Mouse (Mus musculus): ENCODE measurements around the gene D17H6S53E. TPM values are rescaled to one million over a fixed set of nuclear protein-coding genes. Genes with fewer than 3 reads are reported as not detected.
"Not testable (repeated sequence)": the region's sequence is repeated elsewhere in the genome, so short reads cannot be mapped to it uniquely, and the experiment has no call there.

Gene D17H6S53E
- polyA plus RNA-seq, 1 experiment from 2014 or later: 10.1 TPM

GRCm38 (mm10) chr17:35106522-35106921 is 19.7 kb upstream of the D17H6S53E start:
- no peaks in the 10 kb centered on the region for H3K27me3 ChIP-seq (ENCODE audit: control insufficient read depth, insufficient read depth, low read length)
- no peak overlapping the region for H3K4me2 ChIP-seq (ENCODE audit: low read depth, low read length)
- H3K9ac ChIP-seq (ENCODE audit: low read length): no peak overlapping the region

GRCm38 (mm10) chr17:35108097-35108496 is 18.1 kb upstream of the D17H6S53E start, which contains the start of gene Ly6g5c:
TSS of gene Ly6g5c (plus strand) at chr17:35108279.
- Histone ChIP-seq H3K4me3 (ENCODE audit: low read length) (no peak within 1 kb of the TSS), H3K27ac (ENCODE audit: low read length) (no peak within 1 kb of the TSS), H3K4me2 (ENCODE audit: low read depth, low read length) (no peak within 1 kb of the TSS), H3K9me3 (replicated peaks; ENCODE audit: control insufficient read depth, low read length) (no peaks in the 10 kb centered on the region), H3K9ac (ENCODE audit: low read length) (no peak within 1 kb of the TSS), H3K4me1 (ENCODE audit: control insufficient read depth, insufficient read depth, low read length) (peaks cover 3% of the 10 kb centered on the region; the same call in 1 of the 2 replicates), H3K36me3 (ENCODE audit: control insufficient read depth, insufficient read depth) (no peaks in the 10 kb centered on the region), H3K27me3 (ENCODE audit: control insufficient read depth, insufficient read depth, low read length) (no peaks in the 10 kb centered on the region)
- no peak for ATAC-seq (replicated peaks; ENCODE audit: extremely low read depth, insufficient read depth, low FRiP score)
- WGBS: 77% methylated on average over 6 of the region's 6 CpGs

More at GRCm38 (mm10) chr17:35106522-35106921, 19.7 kb upstream of the D17H6S53E start:
- ATAC-seq (replicated peaks; ENCODE audit: extremely low read depth, insufficient read depth, low FRiP score): no peak
- H3K27ac ChIP-seq (ENCODE audit: low read length): no peak overlapping the region
- H3K4me3 ChIP-seq (ENCODE audit: low read length): no peak overlapping the region
- peaks cover 6% of the 10 kb centered on the region for H3K36me3 ChIP-seq (ENCODE audit: control insufficient read depth, insufficient read depth)
- H3K9me3 ChIP-seq (replicated peaks; ENCODE audit: control insufficient read depth, low read length): no peaks in the 10 kb centered on the region
- H3K4me1 ChIP-seq (ENCODE audit: control insufficient read depth, insufficient read depth, low read length): peaks cover 6% of the 10 kb centered on the region; the same call in 1 of the 2 replicates
- 64% methylated on average over 3 of the region's 3 CpGs for WGBS

GRCm38 (mm10) chr17:35111774-35112173 is 14.4 kb upstream of the D17H6S53E start:
- H3K9me3 ChIP-seq (replicated peaks; ENCODE audit: control insufficient read depth, low read length): no peaks in the 10 kb centered on the region
- peaks cover 11% of the 10 kb centered on the region for H3K36me3 ChIP-seq (ENCODE audit: control insufficient read depth, insufficient read depth)
- H3K4me2 ChIP-seq (ENCODE audit: low read depth, low read length): peak overlapping the region; percentile 22
- WGBS: 68% methylated on average over 9 of the region's 9 CpGs
- peak; percentile 24; the same call in 1 of the 2 replicates for ATAC-seq (replicated peaks; ENCODE audit: extremely low read depth, insufficient read depth, low FRiP score)
- no peak overlapping the region for H3K4me3 ChIP-seq (ENCODE audit: low read length)
- H3K27me3 ChIP-seq (ENCODE audit: control insufficient read depth, insufficient read depth, low read length): no peaks in the 10 kb centered on the region
- H3K27ac ChIP-seq (ENCODE audit: low read length): peak overlapping the region; percentile 48; the same call in 1 of the 2 replicates
- no peak overlapping the region for H3K9ac ChIP-seq (ENCODE audit: low read length)
- H3K4me1 ChIP-seq (ENCODE audit: control insufficient read depth, insufficient read depth, low read length): no peaks in the 10 kb centered on the region

GRCm38 (mm10) chr17:35115046-35116019 is 10.8 kb upstream of the D17H6S53E start, which contains the start of gene Ly6g5b:
TSS of gene Ly6g5b (minus strand) at chr17:35115428.
- peaks cover 8% of the 10 kb centered on the region for H3K4me1 ChIP-seq (ENCODE audit: control insufficient read depth, insufficient read depth, low read length)
- H3K36me3 ChIP-seq (ENCODE audit: control insufficient read depth, insufficient read depth): peaks cover 33% of the 10 kb centered on the region
- H3K9ac ChIP-seq (ENCODE audit: low read length): no peak within 1 kb of the TSS
- H3K4me2 ChIP-seq (ENCODE audit: low read depth, low read length): no peak within 1 kb of the TSS
- WGBS: 85% methylated on average over 8 of the region's 8 CpGs
- H3K4me3 ChIP-seq (ENCODE audit: low read length): no peak within 1 kb of the TSS
- ATAC-seq (replicated peaks; ENCODE audit: extremely low read depth, insufficient read depth, low FRiP score): no peak
- no peaks in the 10 kb centered on the region for H3K9me3 ChIP-seq (replicated peaks; ENCODE audit: control insufficient read depth, low read length)
- H3K27ac ChIP-seq (ENCODE audit: low read length): no peak within 1 kb of the TSS
- H3K27me3 ChIP-seq (ENCODE audit: control insufficient read depth, insufficient read depth, low read length): no peaks in the 10 kb centered on the region

- H3K4me3 ChIP-seq (ENCODE audit: low read length): peak overlapping the region; percentile 78
- H3K36me3 ChIP-seq (ENCODE audit: control insufficient read depth, insufficient read depth): peaks cover 31% of the 10 kb centered on the region
- 0 out of 2 replicates have a peak, but pooled peaks have one; percentile 4 for ATAC-seq (replicated peaks; ENCODE audit: extremely low read depth, insufficient read depth, low FRiP score)
- H3K4me1 ChIP-seq (ENCODE audit: control insufficient read depth, insufficient read depth, low read length): peaks cover 18% of the 10 kb centered on the region
- no peaks in the 10 kb centered on the region for H3K9me3 ChIP-seq (replicated peaks; ENCODE audit: control insufficient read depth, low read length)
- H3K27me3 ChIP-seq (ENCODE audit: control insufficient read depth, insufficient read depth, low read length): no peaks in the 10 kb centered on the region
- peak overlapping the region; percentile 88 for H3K4me2 ChIP-seq (ENCODE audit: low read depth, low read length)
- H3K9ac ChIP-seq (ENCODE audit: low read length): peak overlapping the region; percentile 78
- peak overlapping the region; percentile 72 for H3K27ac ChIP-seq (ENCODE audit: low read length)
- under 1% methylated on average over 33 of the region's 33 CpGs for WGBS
Observed at GRCm38 (mm10) chr17:35120745-35121142, 5.4 kb upstream of the D17H6S53E start.

- H3K4me1 ChIP-seq (ENCODE audit: control insufficient read depth, insufficient read depth, low read length): peaks cover 19% of the 10 kb centered on the region
- WGBS: under 1% methylated on average over 50 of the region's 50 CpGs
- no peaks in the 10 kb centered on the region for H3K27me3 ChIP-seq (ENCODE audit: control insufficient read depth, insufficient read depth, low read length)
Observed at GRCm38 (mm10) chr17:35121143-35121799, 4.9 kb upstream of the D17H6S53E start, which contains the start of gene Gpank1. TSS of gene Gpank1 (plus strand) at chr17:35121455.

GRCm38 (mm10) chr17:35121871-35122303 is 4.3 kb upstream of the D17H6S53E start, which contains the start of gene Csnk2b:
TSS of gene Csnk2b (minus strand) at chr17:35122053.
- Histone ChIP-seq H3K4me1 (ENCODE audit: control insufficient read depth, insufficient read depth, low read length) (peaks cover 20% of the 10 kb centered on the region), H3K9ac (ENCODE audit: low read length) (peak within 1 kb of the TSS; percentile 88), H3K36me3 (ENCODE audit: control insufficient read depth, insufficient read depth) (peaks cover 22% of the 10 kb centered on the region), H3K27ac (ENCODE audit: low read length) (peak within 1 kb of the TSS; percentile 92), H3K27me3 (ENCODE audit: control insufficient read depth, insufficient read depth, low read length) (no peaks in the 10 kb centered on the region), H3K9me3 (replicated peaks; ENCODE audit: control insufficient read depth, low read length) (no peaks in the 10 kb centered on the region), H3K4me3 (ENCODE audit: low read length) (peak within 1 kb of the TSS; percentile 78), H3K4me2 (ENCODE audit: low read depth, low read length) (peak within 1 kb of the TSS; percentile 88)
- no peak; the same call in 1 of the 2 replicates for ATAC-seq (replicated peaks; ENCODE audit: extremely low read depth, insufficient read depth, low FRiP score)
- WGBS: 0% methylated on average over 19 of the region's 19 CpGs

More at GRCm38 (mm10) chr17:35121143-35121799, 4.9 kb upstream of the D17H6S53E start, which contains the start of gene Gpank1:
- Histone ChIP-seq H3K9me3 (replicated peaks; ENCODE audit: control insufficient read depth, low read length) (no peaks in the 10 kb centered on the region), H3K36me3 (ENCODE audit: control insufficient read depth, insufficient read depth) (peaks cover 26% of the 10 kb centered on the region), H3K4me2 (ENCODE audit: low read depth, low read length) (peak within 1 kb of the TSS; percentile 88), H3K27ac (ENCODE audit: low read length) (peak within 1 kb of the TSS; percentile 92), H3K4me3 (ENCODE audit: low read length) (peak within 1 kb of the TSS; percentile 78), H3K9ac (ENCODE audit: low read length) (peak within 1 kb of the TSS; percentile 88)
- peak; percentile 96 for ATAC-seq (replicated peaks; ENCODE audit: extremely low read depth, insufficient read depth, low FRiP score)

- H3K9me3 ChIP-seq (replicated peaks; ENCODE audit: control insufficient read depth, low read length); H3K27ac ChIP-seq (ENCODE audit: low read length); H3K4me3 ChIP-seq (ENCODE audit: low read length); ATAC-seq (replicated peaks; ENCODE audit: extremely low read depth, insufficient read depth, low FRiP score); H3K9ac ChIP-seq (ENCODE audit: low read length); H3K27me3 ChIP-seq (ENCODE audit: control insufficient read depth, insufficient read depth, low read length); H3K4me2 ChIP-seq (ENCODE audit: low read depth, low read length): not testable (repeated sequence)
- Histone ChIP-seq H3K36me3 (ENCODE audit: control insufficient read depth, insufficient read depth) (peaks cover 11% of the 10 kb centered on the region), H3K4me1 (ENCODE audit: control insufficient read depth, insufficient read depth, low read length) (peaks cover 31% of the 10 kb centered on the region)
- 85% methylated on average over 9 of the region's 9 CpGs for WGBS
Observed at GRCm38 (mm10) chr17:35123287-35123686, 2.9 kb upstream of the D17H6S53E start.

All from heart, embryonic 16.5 days (tissue).